Mouse (Mus musculus) forebrain, embryonic 14.5 days (tissue): ENCODE measurements around the gene Dynlt1b. TPM values are rescaled to one million over a fixed set of nuclear protein-coding genes. Genes with fewer than 3 reads are reported as not detected.
"Not testable (repeated sequence)": the region's sequence is repeated elsewhere in the genome, so short reads cannot be mapped to it uniquely, and the experiment has no call there.

Experiments used
- ATAC-seq: fragments of 200-750 bp; cut with Nextera tagmentation; 2 replicates; pipeline ENCODE4 v1.8.0; 2017; ENCODE audit warnings: mild to moderate bottlenecking, moderate library complexity
- DNase-seq: peaks from one replicate; pipeline ENCODE4 v3.0.0-alpha.2; 2015; ENCODE audit warnings: low spot score
- H3K27ac ChIP-seq: fragments of 300-500 bp; sonication (generic); 2 replicates; pipeline ENCODE4 v1.5.1; 2014; ENCODE audit warnings: low read depth, mild to moderate bottlenecking, control low read depth, low read length, moderate library complexity
- H3K27me3 ChIP-seq: fragments of 300-500 bp; sonication (generic); replicated peaks from 2 replicates; pipeline ENCODE4 v1.6.1; 2014; ENCODE audit warnings: low read length, control low read depth, mixed read lengths; ENCODE audit not compliant: control insufficient read depth, insufficient read depth
- H3K36me3 ChIP-seq: fragments of 300-500 bp; sonication (generic); 2 replicates; pipeline ENCODE4 v1.6.1; 2014; ENCODE audit warnings: low read length, control low read depth; ENCODE audit not compliant: control insufficient read depth, insufficient read depth
- H3K4me1 ChIP-seq: fragments of 300-500 bp; sonication (generic); 2 replicates; pipeline ENCODE4 v1.6.1; 2014; ENCODE audit warnings: antibody characterized with exemption, low read length, control low read depth; ENCODE audit not compliant: control insufficient read depth, insufficient read depth
- H3K4me2 ChIP-seq: fragments of 300-500 bp; sonication (generic); 2 replicates; pipeline ENCODE4 v1.6.1; 2014; ENCODE audit warnings: mild to moderate bottlenecking, control low read depth, low read length
- H3K4me3 ChIP-seq: fragments of 300-500 bp; sonication (generic); 2 replicates; pipeline ENCODE4 v1.5.1; 2014; ENCODE audit warnings: low read depth, low read length, control low read depth
- H3K9ac ChIP-seq: fragments of 300-500 bp; sonication (generic); 2 replicates; pipeline ENCODE4 v1.6.1; 2014; ENCODE audit warnings: mild to moderate bottlenecking, low read length, control low read depth, moderate library complexity
- H3K9me3 ChIP-seq: fragments of 300-500 bp; sonication (generic); replicated peaks from 2 replicates; pipeline ENCODE4 v1.6.1; 2016; ENCODE audit warnings: low read length, control low read depth, mixed read lengths; ENCODE audit not compliant: control insufficient read depth
- WGBS: fragments of 180-500 bp; shearing (Covaris S2); extraction: QIAGEN DNeasy Blood & Tissue Kit; methylation state at CpG from one replicate; pipeline ENCODE4 v1.1.7; 2014; 5-methylcytosine and 5-hydroxymethylcytosine counted together
- polyA plus RNA-seq: library from polyadenylated mRNA; unstranded; fragments of >200 nt; fragmentation: Nextera tagmentation; extraction: Ambion mirVana; gene quantifications from 2 replicates; pipeline ENCODE4 v1.2.1, GENCODE M21; 2014

Dynlt1b gene
- polyA plus RNA-seq, 1 experiment from 2014 or later, result 1,383 TPM

DNA sequence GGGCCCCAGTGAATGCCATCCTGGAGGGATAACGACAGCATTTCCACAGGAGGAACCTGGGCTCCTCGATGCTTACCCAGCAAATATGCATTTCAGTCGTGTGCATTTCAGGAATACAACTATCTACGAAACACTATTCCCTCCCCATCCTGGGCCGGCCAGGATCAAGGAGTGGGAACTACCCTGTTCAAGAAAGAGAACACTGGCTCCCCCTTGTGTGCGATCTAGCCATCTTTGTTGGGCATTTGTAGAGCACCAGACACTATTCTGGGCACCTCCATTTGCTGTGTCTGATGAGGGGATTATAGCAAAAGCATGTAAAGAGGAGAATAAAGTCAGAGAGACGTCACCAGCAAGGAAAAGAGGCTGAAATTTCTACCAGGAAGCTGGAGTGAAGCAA is 12.8 kb upstream of the Dynlt1b start:
- not testable (repeated sequence) for ATAC-seq, DNase-seq, H3K4me1 ChIP-seq, H3K4me2 ChIP-seq, H3K9me3 ChIP-seq, H3K27me3 ChIP-seq, H3K4me3 ChIP-seq, H3K27ac ChIP-seq, H3K36me3 ChIP-seq, H3K9ac ChIP-seq
- WGBS, result 51% methylated on average over 4 of the region's 7 CpGs

DNA sequence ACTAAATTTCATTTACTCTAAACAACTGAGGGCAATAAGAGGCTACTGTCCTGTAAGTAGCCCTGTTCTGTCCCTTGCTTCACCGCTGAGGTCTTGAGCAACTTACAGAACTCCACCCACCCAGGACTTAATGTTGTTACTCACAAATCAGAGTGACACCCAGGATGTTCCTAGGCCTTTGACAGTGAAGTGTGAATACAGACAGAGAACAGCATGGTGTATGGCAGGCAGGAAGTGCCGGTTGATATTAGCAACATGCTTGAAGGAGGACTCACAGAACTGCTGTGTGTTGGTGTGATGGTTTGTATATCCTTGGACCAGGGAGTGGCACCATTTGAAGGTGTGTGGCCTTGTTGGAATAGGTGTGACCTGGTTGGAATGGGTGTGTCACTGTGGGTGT is 9.4 kb upstream of the Dynlt1b start:
- not testable (repeated sequence) for H3K27ac ChIP-seq, H3K4me3 ChIP-seq, H3K9ac ChIP-seq, H3K4me1 ChIP-seq, DNase-seq, H3K27me3 ChIP-seq, H3K4me2 ChIP-seq, H3K36me3 ChIP-seq, ATAC-seq, H3K9me3 ChIP-seq
- 93% methylated on average over 1 of the region's 2 CpGs for WGBS

DNA sequence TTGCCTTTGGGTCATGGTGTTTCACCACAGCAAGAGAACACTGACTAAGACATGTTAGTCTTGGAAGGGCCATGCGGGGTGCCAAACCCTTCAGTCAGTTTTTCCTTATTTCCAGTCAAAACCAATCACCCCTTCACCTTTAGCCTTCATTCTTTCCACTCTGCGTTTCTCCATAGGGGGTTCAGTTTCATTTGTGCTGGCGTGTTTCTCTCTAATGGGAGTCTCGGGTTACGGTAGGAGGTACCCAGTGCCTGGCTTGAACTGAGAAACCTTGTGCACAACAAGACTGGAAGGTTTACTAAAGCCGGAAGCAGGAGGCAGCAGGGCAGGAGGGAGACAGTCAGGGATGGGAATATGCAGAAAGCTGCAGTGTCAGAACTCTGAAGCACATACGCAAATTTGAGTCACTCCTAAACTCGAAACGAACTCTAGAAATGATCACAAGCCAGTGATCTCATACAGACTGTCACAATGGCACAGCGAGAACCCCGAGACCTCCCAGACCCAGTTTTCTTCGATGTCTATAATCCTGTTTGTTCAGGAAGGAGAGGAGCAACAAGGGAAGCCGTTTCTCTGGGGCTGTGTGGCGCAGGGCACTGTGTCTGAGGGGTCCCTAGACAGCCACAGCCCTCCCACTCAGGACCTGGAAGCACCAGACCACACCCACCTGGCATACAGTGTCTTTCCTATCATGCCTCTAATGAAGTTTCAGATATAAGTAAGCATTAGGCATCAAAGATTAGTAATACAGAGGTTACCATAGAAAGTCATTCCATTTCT is 8.2 kb upstream of the Dynlt1b start:
- H3K4me1 ChIP-seq, H3K4me3 ChIP-seq, H3K27ac ChIP-seq, H3K9me3 ChIP-seq, H3K9ac ChIP-seq, ATAC-seq, H3K27me3 ChIP-seq, H3K36me3 ChIP-seq, H3K4me2 ChIP-seq: not testable (repeated sequence)
- peak; percentile 0 for DNase-seq
- 22% methylated on average over 10 of the region's 14 CpGs for WGBS

DNA sequence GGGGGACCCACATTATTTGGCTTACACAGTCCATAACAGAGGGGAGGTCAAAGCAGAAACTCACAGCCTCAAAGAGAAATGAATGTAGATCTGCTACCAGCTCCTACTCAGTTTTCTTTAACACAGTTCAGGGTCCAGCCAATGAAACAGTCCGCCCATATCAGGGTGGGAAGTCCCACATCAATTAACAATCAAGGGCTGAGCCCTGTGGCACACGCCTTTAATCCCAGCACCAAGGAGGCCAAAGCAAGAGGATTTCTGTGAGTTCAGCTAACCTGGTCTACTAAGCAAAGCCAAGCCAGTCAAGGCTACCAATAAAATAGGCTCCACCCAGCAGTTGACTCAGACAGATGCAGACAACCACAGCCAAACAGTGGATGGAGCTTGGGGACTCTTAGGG is 7.5 kb upstream of the Dynlt1b start:
- H3K9me3 ChIP-seq, H3K36me3 ChIP-seq, H3K4me1 ChIP-seq, H3K27me3 ChIP-seq, H3K4me3 ChIP-seq, H3K27ac ChIP-seq, H3K9ac ChIP-seq, ATAC-seq, H3K4me2 ChIP-seq: not testable (repeated sequence)
- peak; percentile 0 for DNase-seq
- 37% methylated on average over 2 of the region's 2 CpGs for WGBS

- WGBS, result 55% methylated on average over 3 of the region's 3 CpGs
- not testable (repeated sequence) for H3K4me1 ChIP-seq, DNase-seq, ATAC-seq, H3K4me3 ChIP-seq, H3K4me2 ChIP-seq, H3K36me3 ChIP-seq, H3K9ac ChIP-seq, H3K27ac ChIP-seq, H3K27me3 ChIP-seq, H3K9me3 ChIP-seq
These were observed 7.1 kb upstream of the Dynlt1b start for GRCm38 (mm10) chr17:6422805-6423204.

DNA sequence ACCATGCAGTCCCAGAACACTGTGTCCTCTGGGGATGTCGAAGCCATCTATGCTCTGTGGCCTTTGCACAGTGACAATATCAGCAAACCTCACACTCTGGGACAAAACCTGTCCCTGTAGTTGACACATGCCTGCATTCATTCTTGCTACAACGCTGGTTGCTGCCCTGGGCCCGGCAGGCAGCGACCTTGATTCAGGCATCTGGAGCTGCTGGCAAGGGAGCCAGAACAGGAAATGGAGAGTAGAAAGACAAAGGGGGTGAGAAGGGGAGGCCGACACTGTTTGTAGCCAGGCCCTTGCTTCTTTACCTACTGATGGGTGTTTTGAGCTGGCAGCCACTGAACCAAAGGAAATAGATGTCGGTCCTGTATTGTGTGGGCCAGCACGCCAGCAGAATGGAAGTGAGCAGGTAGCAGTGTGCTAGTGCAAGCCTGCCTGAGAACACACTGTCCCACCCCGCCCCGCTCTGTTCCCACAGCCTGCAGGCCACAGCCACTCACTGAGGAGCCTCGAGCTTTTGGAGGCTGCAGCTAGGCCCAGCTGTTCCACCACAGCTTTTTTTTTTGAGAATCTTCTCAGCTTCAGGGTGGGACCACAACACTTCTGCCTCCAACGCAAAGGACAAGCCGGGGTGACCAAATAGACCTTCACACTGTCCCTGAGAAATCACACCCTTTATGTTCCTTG is 5.5 kb upstream of the Dynlt1b start:
- DNase-seq, ATAC-seq, H3K4me2 ChIP-seq, H3K27me3 ChIP-seq, H3K9ac ChIP-seq, H3K27ac ChIP-seq, H3K36me3 ChIP-seq, H3K4me1 ChIP-seq, H3K4me3 ChIP-seq, H3K9me3 ChIP-seq: not testable (repeated sequence)
- 73% methylated on average over 11 of the region's 12 CpGs for WGBS

- not testable (repeated sequence) for ATAC-seq, H3K27ac ChIP-seq, H3K9me3 ChIP-seq, H3K36me3 ChIP-seq, H3K4me3 ChIP-seq, H3K27me3 ChIP-seq, H3K4me1 ChIP-seq, H3K9ac ChIP-seq, H3K4me2 ChIP-seq
- WGBS, result 96% methylated on average over 2 of the region's 3 CpGs
- peak; percentile 29 for DNase-seq
These were observed 4.6 kb upstream of the Dynlt1b start for GRCm38 (mm10) chr17:6425325-6425724.

DNA sequence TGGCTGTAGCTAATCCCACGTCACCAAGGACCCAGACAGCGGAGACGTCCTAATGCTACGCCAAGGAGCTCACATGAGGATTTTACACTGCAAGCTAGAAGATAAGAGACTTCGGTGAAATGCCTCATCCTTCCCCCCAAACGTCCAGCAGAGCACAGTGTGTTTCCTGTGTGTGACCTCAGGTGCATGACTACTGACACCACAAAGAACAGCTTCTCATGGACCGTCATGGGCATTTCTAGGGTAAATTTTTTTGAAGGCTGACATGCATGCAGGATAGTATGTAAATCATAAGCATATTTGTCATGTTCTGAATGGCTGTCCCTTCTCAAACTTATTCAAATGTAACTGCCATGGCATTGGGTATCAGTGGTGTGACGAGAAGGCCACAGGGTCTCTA is 3.0 kb upstream of the Dynlt1b start:
- H3K4me2 ChIP-seq, ATAC-seq, H3K4me1 ChIP-seq, H3K27me3 ChIP-seq, H3K4me3 ChIP-seq, H3K36me3 ChIP-seq, H3K9ac ChIP-seq, H3K9me3 ChIP-seq, H3K27ac ChIP-seq, DNase-seq: not testable (repeated sequence)
- WGBS, result 74% methylated on average over 3 of the region's 8 CpGs

DNA sequence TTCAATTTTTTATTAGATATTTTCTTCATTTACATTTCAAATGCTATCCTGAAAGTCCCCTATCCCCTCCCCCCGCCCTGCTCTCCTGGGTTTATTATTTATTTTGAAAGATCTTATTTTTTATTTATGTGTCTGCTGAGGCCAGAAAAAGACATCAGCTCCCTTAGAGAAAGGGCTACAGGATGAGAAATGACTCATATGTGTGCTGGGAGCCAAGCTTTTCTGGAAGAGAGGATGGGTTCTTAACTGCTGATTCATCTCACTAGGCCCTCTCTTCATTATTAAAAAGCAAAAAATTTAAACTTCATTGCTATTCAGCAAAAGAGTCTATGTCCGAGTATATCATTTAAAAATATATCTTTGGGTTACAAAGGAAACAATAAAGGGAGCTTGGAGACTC is 986 bp upstream of the Dynlt1b start:
- 86% methylated on average over 2 of the region's 2 CpGs for WGBS
- not testable (repeated sequence) for DNase-seq, H3K4me2 ChIP-seq, H3K9ac ChIP-seq, H3K4me3 ChIP-seq, H3K9me3 ChIP-seq, H3K27me3 ChIP-seq, H3K4me1 ChIP-seq, ATAC-seq, H3K36me3 ChIP-seq, H3K27ac ChIP-seq
